Mouse (Mus musculus): ENCODE results near the gene Lsamp. TPM values are rescaled to one million over a fixed set of nuclear protein-coding genes. Genes with fewer than 3 reads are reported as not detected.

The Lsamp gene
- total and polyA plus RNA-seq, 2 experiments: 0.07 to 0.37 TPM

GRCm38 (mm10) chr16:40399531-40399930 is 415.4 kb downstream of the Lsamp start:
- DNase-seq (ENCODE audit: extremely low read depth, low read depth, low spot score): peak; percentile 10
- no peaks in the 10 kb centered on the region for H3K36me3 ChIP-seq (ENCODE audit: control insufficient read depth, insufficient read depth, low read length)
- WGBS: 61% methylated on average over 2 of the region's 2 CpGs
- H3K27me3 ChIP-seq (ENCODE audit: control insufficient read depth, insufficient read depth, low read length): no peaks in the 10 kb centered on the region
- no peak overlapping the region for H3K9ac ChIP-seq (ENCODE audit: low read depth, low read length)
- no peaks in the 10 kb centered on the region for H3K4me1 ChIP-seq (ENCODE audit: control insufficient read depth, insufficient read depth, low read length)
- no peaks in the 10 kb centered on the region for H3K79me2 ChIP-seq (ENCODE audit: control insufficient read depth, insufficient read depth, low read length)
- H3K27ac ChIP-seq (replicated peaks; ENCODE audit: insufficient read depth, low read depth, low read length): no peak overlapping the region
- H3K4me3 ChIP-seq (ENCODE audit: insufficient read depth, low read depth, low read length): no peak overlapping the region
- no peak for TF ChIP-seq CTCF (IDR thresholded peaks at IDR 0.05; ENCODE audit: low read depth, low read length)
- no peak for TF ChIP-seq POLR2A (IDR thresholded peaks at IDR 0.05; ENCODE audit: extremely low read depth, insufficient read depth, low read length)

- TF ChIP-seq CTCF (IDR thresholded peaks at IDR 0.05; ENCODE audit: low read depth, low read length): no peak
- TF ChIP-seq POLR2A (IDR thresholded peaks at IDR 0.05; ENCODE audit: extremely low read depth, insufficient read depth, low read length): no peak
These were observed 450.1 kb downstream of the Lsamp start for GRCm38 (mm10) chr16:40434280-40434679.

GRCm38 (mm10) chr16:40436415-40436814 is 452.3 kb downstream of the Lsamp start:
- no peak for TF ChIP-seq POLR2A (IDR thresholded peaks at IDR 0.05; ENCODE audit: extremely low read depth, insufficient read depth, low read length)
- TF ChIP-seq CTCF (IDR thresholded peaks at IDR 0.05; ENCODE audit: low read depth, low read length): no peak
- no peak overlapping the region for H3K4me3 ChIP-seq (ENCODE audit: insufficient read depth, low read depth, low read length)
- H3K36me3 ChIP-seq (ENCODE audit: control insufficient read depth, insufficient read depth, low read length): no peaks in the 10 kb centered on the region
- no peak overlapping the region for H3K27ac ChIP-seq (replicated peaks; ENCODE audit: insufficient read depth, low read depth, low read length)
- DNase-seq (ENCODE audit: extremely low read depth, low read depth, low spot score): no peak
- WGBS: 72% methylated on average over 6 of the region's 6 CpGs
- H3K27me3 ChIP-seq (ENCODE audit: control insufficient read depth, insufficient read depth, low read length): no peaks in the 10 kb centered on the region
- no peaks in the 10 kb centered on the region for H3K79me2 ChIP-seq (ENCODE audit: control insufficient read depth, insufficient read depth, low read length)
- no peaks in the 10 kb centered on the region for H3K4me1 ChIP-seq (ENCODE audit: control insufficient read depth, insufficient read depth, low read length)
- no peak overlapping the region for H3K9ac ChIP-seq (ENCODE audit: low read depth, low read length)

More at GRCm38 (mm10) chr16:40434280-40434679, 450.1 kb downstream of the Lsamp start:
- WGBS: 67% methylated on average over 3 of the region's 3 CpGs
- Histone ChIP-seq H3K27me3 (ENCODE audit: control insufficient read depth, insufficient read depth, low read length) (no peaks in the 10 kb centered on the region), H3K4me3 (ENCODE audit: insufficient read depth, low read depth, low read length) (no peak overlapping the region), H3K36me3 (ENCODE audit: control insufficient read depth, insufficient read depth, low read length) (no peaks in the 10 kb centered on the region), H3K9ac (ENCODE audit: low read depth, low read length) (no peak overlapping the region), H3K79me2 (ENCODE audit: control insufficient read depth, insufficient read depth, low read length) (no peaks in the 10 kb centered on the region), H3K4me1 (ENCODE audit: control insufficient read depth, insufficient read depth, low read length) (no peaks in the 10 kb centered on the region), H3K27ac (replicated peaks; ENCODE audit: insufficient read depth, low read depth, low read length) (no peak overlapping the region)
- no peak for DNase-seq (ENCODE audit: extremely low read depth, low read depth, low spot score)

- H3K36me3 ChIP-seq (ENCODE audit: control insufficient read depth, insufficient read depth, low read length): no peaks in the 10 kb centered on the region
- no peak for DNase-seq (ENCODE audit: extremely low read depth, low read depth, low spot score)
- no peak overlapping the region for H3K9ac ChIP-seq (ENCODE audit: low read depth, low read length)
- WGBS: 87% methylated on average over 10 of the region's 10 CpGs
- H3K27me3 ChIP-seq (ENCODE audit: control insufficient read depth, insufficient read depth, low read length): no peaks in the 10 kb centered on the region
- no peaks in the 10 kb centered on the region for H3K79me2 ChIP-seq (ENCODE audit: control insufficient read depth, insufficient read depth, low read length)
- H3K4me1 ChIP-seq (ENCODE audit: control insufficient read depth, insufficient read depth, low read length): no peaks in the 10 kb centered on the region
- no peak overlapping the region for H3K4me3 ChIP-seq (ENCODE audit: insufficient read depth, low read depth, low read length)
- no peak overlapping the region for H3K27ac ChIP-seq (replicated peaks; ENCODE audit: insufficient read depth, low read depth, low read length)
- TF ChIP-seq POLR2A (IDR thresholded peaks at IDR 0.05; ENCODE audit: extremely low read depth, insufficient read depth, low read length) (no peak), CTCF (IDR thresholded peaks at IDR 0.05; ENCODE audit: low read depth, low read length) (no peak)
These were observed 453.7 kb downstream of the Lsamp start for GRCm38 (mm10) chr16:40437879-40438278.

GRCm38 (mm10) chr16:40438876-40439275 is 454.7 kb downstream of the Lsamp start:
- Histone ChIP-seq H3K27ac (replicated peaks; ENCODE audit: insufficient read depth, low read depth, low read length) (no peak overlapping the region), H3K4me1 (ENCODE audit: control insufficient read depth, insufficient read depth, low read length) (no peaks in the 10 kb centered on the region), H3K4me3 (ENCODE audit: insufficient read depth, low read depth, low read length) (no peak overlapping the region), H3K27me3 (ENCODE audit: control insufficient read depth, insufficient read depth, low read length) (no peaks in the 10 kb centered on the region), H3K79me2 (ENCODE audit: control insufficient read depth, insufficient read depth, low read length) (no peaks in the 10 kb centered on the region), H3K9ac (ENCODE audit: low read depth, low read length) (no peak overlapping the region), H3K36me3 (ENCODE audit: control insufficient read depth, insufficient read depth, low read length) (no peaks in the 10 kb centered on the region)
- 58% methylated on average over 1 of the region's 1 CpGs for WGBS
- TF ChIP-seq CTCF (IDR thresholded peaks at IDR 0.05; ENCODE audit: low read depth, low read length) (no peak), POLR2A (IDR thresholded peaks at IDR 0.05; ENCODE audit: extremely low read depth, insufficient read depth, low read length) (no peak)
- DNase-seq (ENCODE audit: extremely low read depth, low read depth, low spot score): no peak

GRCm38 (mm10) chr16:40446587-40446986 is 462.4 kb downstream of the Lsamp start:
- H3K4me3 ChIP-seq (ENCODE audit: insufficient read depth, low read depth, low read length): no peak overlapping the region
- H3K4me1 ChIP-seq (ENCODE audit: control insufficient read depth, insufficient read depth, low read length): no peaks in the 10 kb centered on the region
- H3K79me2 ChIP-seq (ENCODE audit: control insufficient read depth, insufficient read depth, low read length): no peaks in the 10 kb centered on the region
- H3K27ac ChIP-seq (replicated peaks; ENCODE audit: insufficient read depth, low read depth, low read length): no peak overlapping the region
- no peak overlapping the region for H3K9ac ChIP-seq (ENCODE audit: low read depth, low read length)
- TF ChIP-seq POLR2A (IDR thresholded peaks at IDR 0.05; ENCODE audit: extremely low read depth, insufficient read depth, low read length) (no peak), CTCF (IDR thresholded peaks at IDR 0.05; ENCODE audit: low read depth, low read length) (no peak)
- WGBS: 74% methylated on average over 5 of the region's 5 CpGs
- DNase-seq (ENCODE audit: extremely low read depth, low read depth, low spot score): no peak
- no peaks in the 10 kb centered on the region for H3K36me3 ChIP-seq (ENCODE audit: control insufficient read depth, insufficient read depth, low read length)
- no peaks in the 10 kb centered on the region for H3K27me3 ChIP-seq (ENCODE audit: control insufficient read depth, insufficient read depth, low read length)
